Mouse (Mus musculus) stomach, postnatal 0 days (tissue): Measurements from ENCODE around the gene Apoa4.

Source experiments
- CTCF ChIP-seq: IDR thresholded peaks from 2 replicates; pipeline ENCODE4 v1.5.1; 2016; ENCODE audit warnings: antibody characterized with exemption, low read depth, mild to moderate bottlenecking, moderate library complexity
- EP300 ChIP-seq: optimal IDR thresholded peaks from 2 replicates; pipeline ENCODE3; 2016; ENCODE audit warnings: antibody characterized with exemption

- TF ChIP-seq CTCF, result no peak
- TF ChIP-seq EP300, result no peak
Observed at GRCm38 (mm10) chr9:46192642-46193041, 47.9 kb upstream of the Apoa4 start.
